Mouse (Mus musculus): ENCODE measurements at regions not wholly inside any gene's neighbourhood (a gene's known extent, or its start where the extent isn't known, plus 50 kb on each side); places are given as distances from the start of the nearest gene placed in this dataset.

DNA sequence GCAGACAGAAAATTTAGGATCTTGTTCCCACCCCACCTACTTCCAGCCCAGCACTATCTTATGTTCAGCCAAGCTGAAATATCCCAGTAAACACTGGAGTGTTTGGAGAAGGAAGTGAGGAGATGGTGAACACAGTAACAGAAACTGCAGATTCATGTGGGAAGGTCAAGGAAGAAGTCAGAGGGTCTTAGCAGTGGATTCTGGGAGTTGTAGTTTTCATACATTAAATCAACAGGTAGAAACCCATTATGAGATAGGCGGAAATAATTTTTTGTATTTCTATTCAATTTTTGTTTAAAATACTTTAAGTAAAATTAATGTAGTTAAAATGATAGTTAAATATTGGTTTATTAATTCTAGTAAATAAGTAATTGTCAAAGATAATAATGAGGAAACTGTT lies 429.6 kb upstream of the Gulo start:
- TF ChIP-seq CTCF (IDR thresholded peaks at IDR 0.05; ENCODE audit: borderline replicate concordance, extremely low read depth, insufficient read depth, insufficient read length) (no peak), POLR2A (IDR thresholded peaks at IDR 0.05; ENCODE audit: borderline replicate concordance, extremely low read depth, insufficient read depth, insufficient read length, poor library complexity, severe bottlenecking) (no peak)
